Comparison of ENCODE assay signal across 30 mouse cellular contexts in genomic region chr3:115603803-115604202, GRCm38 (mm10).
DNase-seq lines count a peak whose midpoint lies in the region; ATAC-seq lines count a peak whose summit lies in the region.
"Had no signal": no experiment of that assay in that cellular context is flagged by ENCODE, and none has a peak within 500 bp of the region (broad histone marks: within the 10 kb centered on the region; RNA-seq: fewer than 3 reads in every experiment).

No protein-coding gene starts in this region.

- ATAC-seq in forebrain, embryonic 15.5 days (replicated peaks) = 0 out of 2 replicates have a peak, but pooled peaks have one; percentile 43
- no peak for ATAC-seq in forebrain, embryonic 12.5 days (ENCODE audit: low FRiP score)
- ATAC-seq in hindbrain, embryonic 16.5 days = no peak
- ATAC-seq in forebrain, embryonic 16.5 days = peak; percentile 77
- ATAC-seq: liver, embryonic 12.5 days; liver, postnatal 0 days had no signal

- H3K36me3 ChIP-seq in forebrain, embryonic 15.5 days = no peaks in the 10 kb centered on the region
- H3K36me3 ChIP-seq in forebrain, embryonic 12.5 days (replicated peaks) = no peaks in the 10 kb centered on the region
- H3K36me3 ChIP-seq in hindbrain, embryonic 10.5 days = no peaks in the 10 kb centered on the region
- no peaks in the 10 kb centered on the region for H3K36me3 ChIP-seq in hindbrain, embryonic 16.5 days (ENCODE audit: control insufficient read depth, insufficient read depth, low read length)
- no peaks in the 10 kb centered on the region for H3K36me3 ChIP-seq in forebrain, embryonic 16.5 days (ENCODE audit: control insufficient read depth, insufficient read depth)
- H3K36me3 ChIP-seq: G1E; heart, embryonic 12.5 days; hindbrain, embryonic 15.5 days; kidney, embryonic 15.5 days; liver, embryonic 12.5 days; midbrain, embryonic 12.5 days had no signal

- H3K27me3 ChIP-seq in forebrain, embryonic 15.5 days = no peaks in the 10 kb centered on the region
- H3K27me3 ChIP-seq in forebrain, embryonic 12.5 days = no peaks in the 10 kb centered on the region
- H3K27me3 ChIP-seq in hindbrain, embryonic 10.5 days (ENCODE audit: insufficient read depth, poor library complexity, severe bottlenecking) = no peaks in the 10 kb centered on the region
- H3K27me3 ChIP-seq in hindbrain, embryonic 16.5 days (replicated peaks; ENCODE audit: control insufficient read depth, insufficient read depth, low read length) = no peaks in the 10 kb centered on the region
- H3K27me3 ChIP-seq in forebrain, embryonic 16.5 days (replicated peaks; ENCODE audit: control insufficient read depth, insufficient read depth, low read length) = no peaks in the 10 kb centered on the region
- H3K27me3 ChIP-seq: heart, embryonic 12.5 days; hindbrain, embryonic 15.5 days; kidney, embryonic 15.5 days; liver, embryonic 12.5 days; midbrain, embryonic 12.5 days had no signal

- 71% methylated on average over 3 of the region's 3 CpGs for whole genome bisulfite sequencing in forebrain, embryonic 15.5 days
- 81% methylated on average over 3 of the region's 3 CpGs for WGBS in forebrain, embryonic 12.5 days
- WGBS in hindbrain, embryonic 10.5 days = 84% methylated on average over 3 of the region's 3 CpGs
- 79% methylated on average over 3 of the region's 3 CpGs for WGBS in hindbrain, embryonic 16.5 days
- WGBS in forebrain, embryonic 16.5 days = 58% methylated on average over 3 of the region's 3 CpGs

- H3K9ac ChIP-seq in forebrain, embryonic 15.5 days (replicated peaks) = no peak overlapping the region
- no peak overlapping the region for H3K9ac ChIP-seq in forebrain, embryonic 12.5 days
- H3K9ac ChIP-seq in hindbrain, embryonic 16.5 days (ENCODE audit: low read depth, low read length) = no peak overlapping the region
- H3K9ac ChIP-seq in forebrain, embryonic 16.5 days (replicated peaks; ENCODE audit: low read depth, low read length) = no peak overlapping the region
- H3K9ac ChIP-seq: heart, embryonic 12.5 days; hindbrain, embryonic 15.5 days; kidney, embryonic 15.5 days; liver, embryonic 12.5 days; liver, postnatal 0 days; midbrain, embryonic 12.5 days had no signal

- no peak overlapping the region for H3K4me3 ChIP-seq in forebrain, embryonic 15.5 days
- no peak overlapping the region for H3K4me3 ChIP-seq in forebrain, embryonic 12.5 days (replicated peaks)
- H3K4me3 ChIP-seq in hindbrain, embryonic 10.5 days = no peak overlapping the region
- H3K4me3 ChIP-seq in hindbrain, embryonic 16.5 days (ENCODE audit: low read length) = no peak overlapping the region
- no peak overlapping the region for H3K4me3 ChIP-seq in forebrain, embryonic 16.5 days (replicated peaks; ENCODE audit: low read length)
- H3K4me3 ChIP-seq: erythroblast, embryonic 14.5 days; heart, adult 2 months; heart, embryonic 12.5 days; hindbrain, embryonic 15.5 days; kidney, embryonic 15.5 days; layer of hippocampus, adult 2 months; liver, embryonic 12.5 days; midbrain, embryonic 12.5 days had no signal

- no peaks in the 10 kb centered on the region for H3K4me1 ChIP-seq in forebrain, embryonic 15.5 days
- no peaks in the 10 kb centered on the region for H3K4me1 ChIP-seq in forebrain, embryonic 12.5 days
- H3K4me1 ChIP-seq in hindbrain, embryonic 10.5 days (replicated peaks) = peaks cover 17% of the 10 kb centered on the region
- no peaks in the 10 kb centered on the region for H3K4me1 ChIP-seq in hindbrain, embryonic 16.5 days (ENCODE audit: control insufficient read depth, insufficient read depth, low read depth, low read length)
- H3K4me1 ChIP-seq in forebrain, embryonic 16.5 days (replicated peaks; ENCODE audit: control insufficient read depth, insufficient read depth, low read length) = 0 out of 2 replicates have a peak, but pooled peaks cover 2% of the 10 kb centered on the region
- H3K4me1 ChIP-seq: heart, embryonic 12.5 days; hindbrain, embryonic 15.5 days; kidney, embryonic 15.5 days; liver, embryonic 12.5 days; midbrain, embryonic 12.5 days had no signal

- no peak overlapping the region for H3K4me2 ChIP-seq in forebrain, embryonic 15.5 days (replicated peaks)
- no peak overlapping the region for H3K4me2 ChIP-seq in forebrain, embryonic 12.5 days
- no peak overlapping the region for H3K4me2 ChIP-seq in hindbrain, embryonic 16.5 days (ENCODE audit: low read length)
- H3K4me2 ChIP-seq in forebrain, embryonic 16.5 days (ENCODE audit: low read length) = no peak overlapping the region
- H3K4me2 ChIP-seq: heart, embryonic 12.5 days; hindbrain, embryonic 15.5 days; kidney, embryonic 15.5 days; liver, embryonic 12.5 days; midbrain, embryonic 12.5 days had no signal

- H3K9me3 ChIP-seq in forebrain, embryonic 15.5 days = no peaks in the 10 kb centered on the region
- no peaks in the 10 kb centered on the region for H3K9me3 ChIP-seq in forebrain, embryonic 12.5 days
- H3K9me3 ChIP-seq in hindbrain, embryonic 10.5 days = no peaks in the 10 kb centered on the region
- no peaks in the 10 kb centered on the region for H3K9me3 ChIP-seq in hindbrain, embryonic 16.5 days (ENCODE audit: control insufficient read depth, low read length)
- H3K9me3 ChIP-seq in forebrain, embryonic 16.5 days (ENCODE audit: control insufficient read depth, low read length) = no peaks in the 10 kb centered on the region
- H3K9me3 ChIP-seq: G1E; heart, embryonic 12.5 days; hindbrain, embryonic 15.5 days; kidney, embryonic 15.5 days; liver, embryonic 12.5 days; midbrain, embryonic 12.5 days had no signal

- peak overlapping the region; percentile 48; the same call in 1 of the 2 replicates for H3K27ac ChIP-seq in forebrain, embryonic 15.5 days (replicated peaks)
- H3K27ac ChIP-seq in forebrain, embryonic 12.5 days = no peak overlapping the region
- H3K27ac ChIP-seq in hindbrain, embryonic 10.5 days = peak overlapping the region; percentile 62
- no peak overlapping the region for H3K27ac ChIP-seq in hindbrain, embryonic 16.5 days (ENCODE audit: low read depth, low read length)
- H3K27ac ChIP-seq in forebrain, embryonic 16.5 days (ENCODE audit: low read length) = peak overlapping the region; percentile 56
- H3K27ac ChIP-seq: heart, adult 2 months; hindbrain, embryonic 15.5 days; kidney, embryonic 15.5 days; layer of hippocampus, adult 2 months; liver, embryonic 12.5 days; midbrain, embryonic 12.5 days had no signal

- DNase-seq in hindbrain, embryonic 10.5 days (ENCODE audit: low spot score) = no peak
- DNase-seq in T-cell, adult 2 months (ENCODE audit: low spot score) = peak; percentile 5
- no peak for DNase-seq in kidney, postnatal 25 days
- no peak for DNase-seq in retina, postnatal 1 day
- DNase-seq: adrenal gland, postnatal 10 days; cerebellum, adult 18-20 months; cerebellum, postnatal 10 days; gastrocnemius, postnatal 36 days; heart, adult 2 months; kidney, adult 18-20 months; kidney, postnatal 36 days; left cerebral cortex, postnatal 4 days; liver, postnatal 0 days; lung, postnatal 36 days; right cerebral cortex, postnatal 25 days; spleen, adult 18-20 months; thymus, adult 2 months; thymus, postnatal 4 days had no signal

Comparison
In these comparisons a context has a peak if more than half of its experiments do, and no peak if none do; other contexts are left out.
1. ATAC-seq: peak in forebrain, embryonic 15.5 days (single experiment) and forebrain, embryonic 16.5 days (single experiment); none in forebrain, embryonic 12.5 days (single experiment) and hindbrain, embryonic 16.5 days (single experiment).
2. H3K27ac ChIP-seq: peak in forebrain, embryonic 15.5 days (single experiment), hindbrain, embryonic 10.5 days (single experiment) and forebrain, embryonic 16.5 days (single experiment); none in forebrain, embryonic 12.5 days (single experiment) and hindbrain, embryonic 16.5 days (single experiment).